Mouse (Mus musculus): ENCODE data around the gene Ppat.

- TF ChIP-seq POLR2A (IDR thresholded peaks at IDR 0.05; ENCODE audit: borderline replicate concordance, control insufficient read depth, low read depth, low read length) (no peak), CTCF (IDR thresholded peaks at IDR 0.05; ENCODE audit: control insufficient read depth, insufficient read depth, low read length) (no peak)
Measured at GRCm38 (mm10) chr5:76868693-76869286, 82.6 kb downstream of the Ppat start.

All from bone marrow, adult 2 months (tissue).